In genomic region chr12:73340642-73341293, GRCm38 (mm10) we compare ENCODE assay signal across 14 mouse cellular contexts. TPM values are rescaled to one million over a fixed set of nuclear protein-coding genes. Genes with fewer than 3 reads are reported as not detected.
A peak's percentile ranks its signal among the peaks of the same experiment; 100 is the strongest.
DNase-seq lines count a peak whose midpoint lies in the region; ATAC-seq and TF ChIP-seq lines count a peak whose summit lies in the region.
"Had no signal": no experiment of that assay in that cellular context is flagged by ENCODE, and none has a peak within 500 bp of the region (broad histone marks: within the 10 kb centered on the region; RNA-seq: fewer than 3 reads in every experiment).

No protein-coding gene starts in this region.

- H3K9me3 ChIP-seq in hindbrain, embryonic 12.5 days (replicated peaks), result no peaks in the 10 kb centered on the region
- H3K9me3 ChIP-seq in hindbrain, postnatal 0 days (ENCODE audit: low read length), result no peaks in the 10 kb centered on the region
- H3K9me3 ChIP-seq: embryonic facial prominence, embryonic 15.5 days; liver, embryonic 12.5 days; megakaryocyte, embryonic 14.5 days had no signal

- H3K27me3 ChIP-seq in hindbrain, embryonic 12.5 days, result no peaks in the 10 kb centered on the region
- no peaks in the 10 kb centered on the region for H3K27me3 ChIP-seq in hindbrain, postnatal 0 days (ENCODE audit: insufficient read depth, low read length)
- H3K27me3 ChIP-seq in cerebellum, adult 2 months (ENCODE audit: control insufficient read depth, insufficient read depth, low read length), result no peaks in the 10 kb centered on the region
- H3K27me3 ChIP-seq: CH12.LX; embryonic facial prominence, embryonic 15.5 days; liver, embryonic 12.5 days; megakaryocyte, embryonic 14.5 days had no signal

- WGBS in hindbrain, embryonic 12.5 days, result 15% methylated on average over 8 of the region's 8 CpGs
- WGBS in hindbrain, postnatal 0 days, result 23% methylated on average over 8 of the region's 8 CpGs
- WGBS in cerebellum, adult 2 months, result 54% methylated on average over 8 of the region's 8 CpGs

- no peak for DNase-seq in hindbrain, postnatal 0 days (ENCODE audit: low spot score)
- DNase-seq in Muller cell, postnatal 12 days (ENCODE audit: inconsistent ontology term), result peak; percentile 67
- peak; percentile 67 for DNase-seq in embryo, embryonic 11 days
- DNase-seq in MN1 (ENCODE audit: low spot score), result no peak
- no peak for DNase-seq in cerebellum, adult 2 months
- no peak for DNase-seq in liver
- DNase-seq: kidney, adult 8-10 months had no signal

- H3K27ac ChIP-seq in hindbrain, embryonic 12.5 days, result 0 out of 2 replicates have a peak overlapping the region, but pooled peaks have one; percentile 41
- no peak overlapping the region for H3K27ac ChIP-seq in hindbrain, postnatal 0 days
- H3K27ac ChIP-seq in cerebellum, adult 2 months (ENCODE audit: insufficient read depth, low read length), result no peak overlapping the region
- H3K27ac ChIP-seq: embryonic facial prominence, embryonic 15.5 days; liver, embryonic 12.5 days had no signal

- peak; percentile 72 for ATAC-seq in hindbrain, embryonic 12.5 days (ENCODE audit: low FRiP score)
- ATAC-seq in hindbrain, postnatal 0 days, result no peak
- ATAC-seq in megakaryocyte-erythroid progenitor cell, adult 5-6 weeks (replicated peaks; ENCODE audit: low FRiP score, low TSS enrichment, poor library complexity, severe bottlenecking), result peak; percentile 42; the same call in 1 of the 2 replicates
- ATAC-seq: activated CD4-positive, CD25-positive, alpha-beta regulatory T cell, adult 4 months; liver, embryonic 12.5 days had no signal

- H3K4me3 ChIP-seq in hindbrain, embryonic 12.5 days, result no peak overlapping the region
- H3K4me3 ChIP-seq in hindbrain, postnatal 0 days (ENCODE audit: low read length), result no peak overlapping the region
- H3K4me3 ChIP-seq in cerebellum, adult 2 months (replicated peaks; ENCODE audit: insufficient read depth, low read depth, low read length), result no peak overlapping the region
- H3K4me3 ChIP-seq: embryonic facial prominence, embryonic 15.5 days; liver, embryonic 12.5 days; megakaryocyte, embryonic 14.5 days had no signal

- TF ChIP-seq CTCF in hindbrain, postnatal 0 days (IDR thresholded peaks at IDR 0.05; ENCODE audit: low read depth), result no peak
- no peak for TF ChIP-seq CTCF in cerebellum, adult 2 months (IDR thresholded peaks at IDR 0.05; ENCODE audit: borderline replicate concordance, insufficient read depth, low read depth, low read length)

- no peak overlapping the region for H3K9ac ChIP-seq in hindbrain, embryonic 12.5 days
- no peak overlapping the region for H3K9ac ChIP-seq in hindbrain, postnatal 0 days (replicated peaks; ENCODE audit: low read length)
- H3K9ac ChIP-seq: embryonic facial prominence, embryonic 15.5 days; liver, embryonic 12.5 days had no signal

- no peak for TF ChIP-seq POLR2A in cerebellum, adult 2 months (IDR thresholded peaks at IDR 0.05; ENCODE audit: borderline replicate concordance, insufficient read depth, low read length)

- peaks cover 15% of the 10 kb centered on the region for H3K4me1 ChIP-seq in hindbrain, embryonic 12.5 days
- no peaks in the 10 kb centered on the region for H3K4me1 ChIP-seq in hindbrain, postnatal 0 days (ENCODE audit: insufficient read depth, low read length)
- no peaks in the 10 kb centered on the region for H3K4me1 ChIP-seq in cerebellum, adult 2 months (ENCODE audit: control insufficient read depth, insufficient read depth, low read length)

- H3K36me3 ChIP-seq in hindbrain, embryonic 12.5 days, result peaks cover 7% of the 10 kb centered on the region; the same call in 1 of the 2 replicates
- H3K36me3 ChIP-seq in hindbrain, postnatal 0 days (ENCODE audit: insufficient read depth, low read length), result 0 out of 2 replicates have a peak, but pooled peaks cover 6% of the 10 kb centered on the region
- H3K36me3 ChIP-seq: liver, embryonic 12.5 days had no signal

- H3K4me2 ChIP-seq in hindbrain, embryonic 12.5 days (replicated peaks), result no peak overlapping the region
- no peak overlapping the region for H3K4me2 ChIP-seq in hindbrain, postnatal 0 days (ENCODE audit: low read depth, low read length)
- H3K4me2 ChIP-seq: embryonic facial prominence, embryonic 15.5 days; liver, embryonic 12.5 days had no signal

RNA-seq across cellular contexts. Expression of gene Slc38a6, which starts 54.2 kb away (rescaled TPM):
- 12.1 and 12.6 TPM in 2 replicates for polyA plus RNA-seq in hindbrain, embryonic 12.5 days (2016; fragmentation: Nextera tagmentation; extraction: Ambion mirVana)
- 26.5 and 45.4 TPM in 2 replicates for total RNA-seq in hindbrain, postnatal 0 days (2014; rRNA removed)
- 6.4 and 10.7 TPM in 2 replicates for polyA plus RNA-seq in hindbrain, postnatal 0 days (2015; fragmentation: Nextera tagmentation; extraction: Ambion mirVana)
- 4.0 and 12.3 TPM in 2 replicates for total RNA-seq in megakaryocyte-erythroid progenitor cell, adult 5-6 weeks (2014; fragmentation: Nextera tagmentation)
- 0.14 and 2.9 TPM in 2 replicates for total RNA-seq in megakaryocyte-erythroid progenitor cell, adult 5-6 weeks (2017)
- polyA plus RNA-seq in cerebellum, adult 2 months (2012; rRNA removed), result 23.6 and 25.9 TPM in 2 replicates

RNA-seq across cellular contexts. Expression of gene Trmt5, which starts 54.3 kb away (rescaled TPM):
- polyA plus RNA-seq in hindbrain, embryonic 12.5 days (2016; fragmentation: Nextera tagmentation; extraction: Ambion mirVana), result 18.7 and 19.9 TPM in 2 replicates
- 6.6 and 9.7 TPM in 2 replicates for total RNA-seq in hindbrain, postnatal 0 days (2014; rRNA removed)
- polyA plus RNA-seq in hindbrain, postnatal 0 days (2015; fragmentation: Nextera tagmentation; extraction: Ambion mirVana), result 15.0 TPM in 2 replicates
- 36.4 and 40.6 TPM in 2 replicates for total RNA-seq in megakaryocyte-erythroid progenitor cell, adult 5-6 weeks (2014; fragmentation: Nextera tagmentation)
- total RNA-seq in megakaryocyte-erythroid progenitor cell, adult 5-6 weeks (2017), result 27.4 and 43.3 TPM in 2 replicates
- polyA plus RNA-seq in cerebellum, adult 2 months (2012; rRNA removed), result 13.9 and 15.7 TPM in 2 replicates

Comparison
In these comparisons a context has a peak if more than half of its experiments do, and no peak if none do; other contexts are left out.
1. DNase-seq: peak in Muller cell, postnatal 12 days (single experiment) and embryo, embryonic 11 days (single experiment); none in hindbrain, postnatal 0 days (single experiment), MN1 (single experiment), cerebellum, adult 2 months (0 of 2) and liver (single experiment).